In genomic region chr19:16435531-16436231, GRCm38 (mm10) we compare ENCODE assay signal across 1 mouse cellular context.
TF ChIP-seq lines count a peak whose summit lies in the region.

Gene Gna14, plus strand, starts transcription at chr19:16435762.

TF ChIP-seq in C2C12, 6 proteins besides CTCF, POLR2A, EP300 and RAD21 (continued from another document):
- TF ChIP-seq CEBPB (IDR thresholded peaks at IDR 0.05; ENCODE audit: low read depth), result no peak
- no peak for TF ChIP-seq MAX (IDR thresholded peaks at IDR 0.05)
- TF ChIP-seq USF1 (IDR thresholded peaks at IDR 0.05; ENCODE audit: low read depth), result no peak
- no peak for TF ChIP-seq FOSL1 (IDR thresholded peaks at IDR 0.05; ENCODE audit: insufficient read depth, low read length, poor library complexity, severe bottlenecking)
- no peak for TF ChIP-seq MYOD1 (IDR thresholded peaks at IDR 0.05; ENCODE audit: control insufficient read depth, insufficient read length, low read depth)
